Mouse (Mus musculus) A20 (cell line): Measurements from ENCODE around the gene Fam71d.

ENCODE experiments used
- DNase-seq: peaks from one replicate; pipeline ENCODE4 v3.0.0-alpha.2; 2011; ENCODE audit warnings: low read depth, low spot score

Gene Fam71d

DNA sequence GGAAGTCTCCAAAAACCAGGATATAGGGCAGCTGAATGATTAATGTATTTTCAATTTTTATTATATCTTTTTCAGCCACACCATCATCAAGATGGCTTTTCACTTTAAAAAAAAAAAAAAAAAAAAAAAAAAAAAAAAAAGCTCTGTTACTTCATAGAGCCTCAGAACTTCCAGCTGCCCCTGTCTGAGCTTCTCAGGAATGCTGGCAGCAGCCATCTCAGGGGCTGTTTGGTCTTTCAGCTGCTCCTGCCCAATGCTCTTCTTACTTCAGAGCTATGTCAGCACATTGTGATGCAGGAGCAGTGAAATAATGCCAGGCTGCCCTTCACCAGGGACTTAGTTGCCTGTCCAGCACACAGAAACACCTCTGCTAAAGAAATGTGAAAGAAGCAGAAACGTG lies at the start of gene Fam71d:
Gene Fam71d (plus strand): TSS at position 211 of the 400 bp plus-strand sequence.
- no peak for DNase-seq

DNA sequence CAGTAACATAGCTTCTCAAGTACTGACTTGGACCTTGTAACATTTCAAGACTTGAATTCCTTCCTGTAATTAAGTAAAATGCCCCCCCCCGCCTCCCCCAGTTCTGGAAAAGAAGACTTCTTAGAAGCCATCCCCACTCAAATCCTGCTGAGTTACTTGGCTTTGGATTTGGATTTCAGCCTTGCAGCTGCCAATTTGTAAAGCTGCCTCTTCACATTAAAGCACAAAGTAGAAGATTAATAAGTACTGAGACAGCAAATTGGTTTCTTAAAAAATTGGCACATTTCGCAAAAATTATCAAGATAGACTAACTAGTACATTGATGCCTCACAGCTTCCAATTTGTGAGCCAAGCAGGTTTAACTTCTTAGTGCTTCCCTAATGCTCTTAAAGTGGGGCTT lies 47.6 kb upstream of the Fam71d start:
- no peak for DNase-seq

DNA sequence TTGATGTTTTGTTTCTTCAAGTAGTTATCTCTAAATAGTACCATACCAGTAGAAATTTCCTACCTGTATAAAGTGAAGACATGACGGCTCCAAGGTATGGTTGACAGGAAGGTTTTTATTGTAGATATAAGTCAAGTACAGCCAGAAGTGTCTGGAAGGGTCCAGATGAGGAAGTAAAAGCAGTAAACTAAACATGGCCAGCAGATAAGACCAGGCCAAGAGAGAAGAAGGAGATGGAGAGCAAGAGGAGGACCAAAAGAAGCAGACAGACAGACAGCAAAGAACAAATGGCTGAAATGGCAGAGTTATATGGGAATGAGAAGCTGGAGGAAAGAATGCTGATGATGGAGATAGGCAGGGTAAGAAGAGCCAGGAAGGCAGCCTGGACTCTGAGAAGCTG lies 46.1 kb upstream of the Fam71d start:
- no peak for DNase-seq

DNA sequence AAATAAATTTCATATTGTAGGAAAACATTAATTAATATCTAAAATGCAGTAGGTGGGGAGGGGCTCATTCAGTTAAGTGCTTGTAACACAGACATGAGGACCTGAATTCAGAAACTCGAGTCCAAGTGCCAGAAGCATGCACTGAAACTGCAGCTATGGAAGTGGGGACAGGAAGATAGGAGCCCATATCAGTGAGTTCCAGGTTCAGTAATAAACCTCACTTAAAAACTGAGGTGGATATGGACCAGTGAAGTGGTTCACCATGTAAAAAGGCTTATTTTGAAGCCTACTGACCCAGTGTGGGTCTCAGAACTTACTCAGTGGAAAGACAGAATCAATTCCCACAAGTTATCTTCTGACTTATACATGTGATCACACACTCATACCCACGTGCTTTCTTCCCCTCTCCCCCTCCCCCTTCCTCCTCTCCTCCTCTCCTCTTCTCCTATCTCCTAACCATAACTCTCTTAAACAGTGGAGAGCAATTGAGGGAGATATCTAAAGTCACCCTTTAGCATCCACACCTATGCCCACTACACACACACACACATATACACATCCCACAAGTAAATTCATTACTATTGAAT lies 31.5 kb upstream of the Fam71d start:
- no peak for DNase-seq

DNA sequence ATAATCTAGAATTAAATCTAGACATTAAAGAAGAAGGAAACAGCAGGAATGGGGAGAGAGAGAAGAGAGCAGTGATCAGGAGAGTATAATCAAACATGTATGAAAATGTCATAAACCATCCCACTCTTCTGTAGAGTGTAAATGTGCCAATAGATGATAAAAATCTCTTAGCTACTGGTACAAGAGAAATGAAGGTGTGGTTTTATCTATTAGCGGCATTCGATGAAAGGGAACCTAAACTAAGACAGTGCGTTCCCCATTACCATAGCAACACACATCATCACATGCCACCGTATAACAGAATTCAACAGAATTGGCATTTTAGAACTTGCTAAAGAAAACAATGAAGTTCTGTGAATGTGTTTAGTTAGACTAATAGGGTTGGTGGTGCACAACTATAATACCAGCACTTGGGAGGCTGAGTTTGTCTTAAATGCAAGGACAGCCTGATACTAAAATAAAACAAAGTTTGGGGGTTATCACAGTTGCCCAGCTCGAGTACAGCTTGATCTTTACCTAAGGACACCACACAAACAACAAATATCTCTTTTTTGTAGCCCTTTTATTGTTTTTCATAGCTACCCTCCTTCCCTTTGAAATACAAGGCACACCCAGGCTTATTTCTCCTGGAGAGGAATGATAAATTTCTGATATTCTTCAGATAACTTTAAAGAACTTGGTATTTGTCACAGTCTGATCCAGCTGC lies 13.1 kb upstream of the Fam71d start:
- no peak for DNase-seq

DNA sequence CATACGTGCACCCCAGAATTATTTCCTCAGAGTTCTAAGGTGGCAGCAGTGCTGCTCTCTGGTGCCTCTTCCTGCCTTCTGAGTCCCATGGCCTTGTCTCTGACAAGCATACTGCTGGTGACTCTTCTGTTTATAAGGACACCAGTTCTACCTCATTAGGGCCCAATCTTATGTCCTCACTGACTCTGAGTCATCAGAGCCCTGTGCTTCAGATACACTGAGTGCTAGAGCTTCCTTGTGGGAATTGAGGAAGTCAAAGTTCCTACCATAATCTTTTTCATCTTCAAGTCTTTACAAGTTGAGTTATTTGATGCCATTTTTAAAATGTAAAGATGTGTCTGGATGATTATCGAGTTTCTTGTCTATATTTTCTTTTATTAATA lies 12.5 kb upstream of the Fam71d start:
- DNase-seq: no peak

DNA sequence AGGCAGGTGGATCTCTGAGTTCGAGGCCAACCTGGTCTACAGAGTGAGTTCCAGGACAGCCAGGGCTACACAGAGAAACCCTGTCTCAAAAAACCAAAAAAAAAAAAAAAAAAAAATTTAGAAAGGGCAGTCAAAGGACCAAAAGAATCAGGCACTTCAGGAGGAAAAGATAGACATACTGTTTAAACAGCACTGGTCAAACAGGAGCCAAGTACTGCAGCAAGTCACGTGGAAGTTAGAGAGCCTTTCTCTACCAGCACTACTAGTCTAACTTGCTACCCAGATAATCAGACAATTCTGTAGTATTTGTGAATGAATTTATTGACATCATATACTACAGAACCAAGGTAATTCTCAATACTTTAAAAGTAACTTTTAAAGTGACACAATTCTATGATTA lies 10.3 kb upstream of the Fam71d start:
- DNase-seq: no peak

DNA sequence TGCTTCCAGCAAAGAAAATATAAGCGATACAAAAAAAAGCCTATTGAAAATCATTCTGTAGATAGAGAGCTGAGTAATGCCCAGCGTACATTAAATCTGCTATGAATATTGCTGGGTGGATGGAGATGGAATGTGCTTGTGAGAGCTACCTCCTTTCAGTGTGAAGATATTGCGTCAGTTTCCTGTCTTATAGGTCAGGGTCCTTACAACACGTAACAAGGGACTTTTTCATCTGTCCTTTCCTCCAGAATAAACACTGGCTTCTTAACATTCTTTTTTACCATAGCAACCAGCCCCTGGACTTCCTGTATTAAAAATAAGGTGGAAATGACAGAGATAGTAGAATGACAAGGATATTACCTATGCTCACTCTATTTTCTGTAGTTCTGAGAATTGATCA lies 9.1 kb upstream of the Fam71d start:
- no peak for DNase-seq

DNA sequence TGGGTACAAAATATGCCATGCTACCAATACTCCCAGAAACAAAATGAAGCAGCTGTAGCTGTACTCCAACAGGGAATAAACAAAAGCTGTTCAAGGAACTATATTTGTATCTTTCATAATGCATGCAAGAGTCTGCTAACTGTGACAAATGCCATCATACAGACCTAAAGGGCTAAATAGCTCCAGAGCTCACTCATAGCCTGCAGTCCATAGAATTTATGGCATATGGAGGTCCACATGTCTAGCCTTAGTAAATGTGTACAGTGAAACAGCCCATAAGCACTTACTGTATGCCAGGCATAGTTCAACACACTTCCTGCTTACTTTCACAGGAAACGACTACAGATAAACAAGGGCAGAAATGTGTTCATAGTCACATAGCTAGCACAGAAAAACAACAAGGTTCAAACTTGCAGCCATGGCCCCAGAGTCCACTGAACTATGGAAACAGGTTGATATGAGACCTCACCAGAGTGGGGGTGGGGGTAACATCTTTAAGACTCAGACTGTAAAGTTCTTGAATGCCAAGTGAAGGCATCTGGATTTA lies 5.6 kb upstream of the Fam71d start:
- no peak for DNase-seq

DNA sequence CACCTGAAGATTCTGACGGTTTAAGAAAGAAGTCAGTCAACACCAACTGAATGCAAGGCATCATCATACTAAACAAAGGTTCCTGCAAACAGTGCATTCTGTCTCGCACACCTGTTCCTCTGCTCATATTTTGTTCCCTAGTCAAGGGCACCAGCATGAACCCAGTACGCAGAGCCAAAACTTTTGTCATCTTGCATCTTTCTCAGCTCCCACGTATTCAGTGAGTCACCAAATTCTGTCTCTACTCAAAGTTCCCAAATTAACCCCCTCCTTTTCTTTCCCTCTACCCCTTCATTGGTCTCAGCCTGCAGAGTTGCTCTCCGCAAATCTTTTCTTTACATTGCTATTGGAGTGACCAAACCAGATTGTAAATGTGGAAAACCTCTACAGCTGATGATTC lies 2.5 kb upstream of the Fam71d start:
- no peak for DNase-seq

DNA sequence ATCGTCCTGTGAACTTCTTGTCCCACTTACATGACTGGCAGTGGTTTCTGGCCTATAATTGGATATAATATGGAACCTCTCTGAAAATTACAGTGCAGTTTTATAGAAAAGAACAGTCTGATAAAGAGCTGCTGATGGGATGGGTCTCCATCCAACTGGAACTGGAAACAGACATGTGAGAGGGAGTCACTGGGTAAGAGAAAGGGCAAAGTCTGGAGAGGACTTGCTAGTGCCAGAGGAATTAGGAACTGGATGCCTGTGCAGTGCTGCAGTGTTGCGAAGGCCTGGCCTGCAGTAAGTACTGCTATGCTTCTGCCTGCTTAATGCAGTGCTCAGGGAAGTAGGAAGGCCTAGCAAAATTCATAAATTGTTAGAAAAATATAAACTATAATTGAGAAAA lies 1.9 kb downstream of the Fam71d start:
- no peak for DNase-seq

DNA sequence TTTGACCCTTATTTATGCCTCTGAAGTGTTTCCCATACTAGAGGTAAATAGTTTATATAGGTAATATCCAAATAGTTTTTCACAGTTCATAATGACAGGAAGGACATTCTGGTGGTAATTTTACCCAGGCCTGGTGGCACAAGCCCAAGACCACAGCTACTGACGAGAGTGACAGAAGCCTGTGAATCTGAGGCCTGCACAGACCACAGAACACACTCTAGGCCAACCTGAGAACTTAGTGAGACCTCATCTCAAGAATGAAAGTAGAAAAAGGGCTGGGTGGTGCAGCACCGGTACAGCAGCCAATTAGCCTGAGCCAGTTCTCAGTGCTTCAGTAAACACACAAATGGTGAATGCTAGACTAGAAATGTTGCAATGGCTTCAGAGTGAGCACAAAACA lies 26.4 kb downstream of the Fam71d start:
- DNase-seq: no peak

DNA sequence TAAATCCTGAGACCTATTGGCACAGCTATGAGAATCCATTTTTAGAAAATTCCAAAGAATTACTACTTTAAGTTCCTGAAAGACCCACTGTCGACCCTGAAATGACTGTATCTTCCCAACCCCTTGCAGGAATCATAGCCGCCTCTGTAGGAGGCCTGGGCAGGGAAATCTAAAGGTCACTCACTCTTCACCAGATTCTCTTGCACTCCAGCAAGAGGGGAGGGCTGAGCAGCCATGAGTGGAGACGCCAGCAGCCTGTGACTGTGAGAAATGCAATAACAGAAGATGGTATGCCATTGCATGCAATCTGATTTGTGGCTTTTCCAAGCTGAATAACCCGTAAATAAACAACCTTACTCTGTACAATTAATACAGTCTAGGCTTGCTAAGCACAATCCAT lies 36.4 kb downstream of the Fam71d start:
- no peak for DNase-seq

DNA sequence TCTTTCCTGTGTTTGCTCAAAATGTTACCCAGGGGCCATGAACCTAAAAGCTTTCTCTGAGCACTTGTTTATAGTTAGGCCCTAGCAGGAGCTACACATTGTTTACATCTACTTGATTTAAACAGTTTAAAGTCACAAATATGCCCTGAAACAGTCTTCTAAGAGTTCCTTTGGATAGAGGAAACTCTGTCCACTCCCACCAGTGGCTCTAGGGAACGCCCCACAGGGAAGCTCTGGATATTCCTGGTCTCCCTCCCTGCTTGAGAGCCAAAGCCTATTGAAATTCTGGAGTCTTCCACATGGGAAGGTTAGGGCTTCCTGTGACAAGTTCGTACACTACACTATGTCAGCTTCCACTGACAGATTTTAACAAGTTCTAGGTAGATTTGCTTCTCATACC lies 48.3 kb downstream of the Fam71d start:
- DNase-seq: no peak

DNA sequence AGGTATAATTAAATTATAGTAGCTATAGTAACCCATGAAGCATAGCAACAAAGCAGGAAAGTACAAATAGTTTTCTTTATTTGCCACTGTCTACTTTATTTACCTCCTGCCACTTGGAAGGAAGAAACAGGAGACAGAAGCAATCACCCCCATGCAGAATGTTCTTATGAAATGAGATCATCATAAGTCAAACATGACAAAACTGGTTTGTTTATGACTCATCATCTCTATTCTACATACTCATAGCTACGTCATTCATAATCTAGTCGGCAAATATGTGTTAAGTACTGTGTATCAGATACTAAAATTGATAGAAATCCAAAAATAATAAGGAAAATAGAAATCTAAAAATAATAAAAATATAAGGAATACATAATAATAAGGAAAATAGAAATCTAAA lies 49.0 kb downstream of the Fam71d start:
- no peak for DNase-seq

DNA sequence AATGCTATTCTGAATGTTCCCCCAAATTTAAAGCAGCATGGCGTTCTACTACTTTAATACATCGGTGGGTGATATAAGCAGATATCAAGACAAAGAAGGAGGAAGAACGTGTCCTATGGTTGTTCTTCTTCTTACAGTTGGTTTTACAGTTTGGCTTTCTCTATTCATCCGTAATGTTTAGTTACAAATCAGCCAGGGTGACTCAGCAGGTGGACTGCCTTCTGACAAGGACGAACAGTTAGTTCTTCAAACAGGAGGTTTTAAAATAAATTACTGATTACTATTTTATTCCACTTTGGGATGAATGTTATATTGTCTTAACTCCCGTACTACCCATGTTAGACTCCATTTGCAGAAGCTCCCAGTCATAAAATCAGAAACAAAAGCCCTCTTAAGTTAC lies 54.9 kb downstream of the Fam71d start:
- no peak for DNase-seq

DNA sequence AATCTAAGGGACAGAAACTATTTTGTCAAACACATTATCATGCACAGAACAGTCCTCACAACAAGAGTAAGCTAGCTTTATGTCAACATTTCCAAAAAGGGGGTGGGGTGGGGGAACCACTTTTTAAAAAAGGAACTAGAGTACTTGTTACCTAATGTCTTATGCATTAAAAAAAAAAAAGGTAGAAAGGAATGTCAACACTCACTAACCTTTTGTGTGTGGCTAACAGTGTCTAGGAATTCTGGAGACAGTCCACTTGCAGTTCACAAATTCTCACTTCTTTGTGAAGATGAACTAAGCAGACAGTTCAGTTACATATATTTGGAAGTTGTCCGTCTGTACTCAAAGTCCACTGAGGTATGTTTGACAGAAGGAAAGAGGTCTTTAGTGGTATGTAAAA lies 56.1 kb downstream of the Fam71d start:
- no peak for DNase-seq

DNA sequence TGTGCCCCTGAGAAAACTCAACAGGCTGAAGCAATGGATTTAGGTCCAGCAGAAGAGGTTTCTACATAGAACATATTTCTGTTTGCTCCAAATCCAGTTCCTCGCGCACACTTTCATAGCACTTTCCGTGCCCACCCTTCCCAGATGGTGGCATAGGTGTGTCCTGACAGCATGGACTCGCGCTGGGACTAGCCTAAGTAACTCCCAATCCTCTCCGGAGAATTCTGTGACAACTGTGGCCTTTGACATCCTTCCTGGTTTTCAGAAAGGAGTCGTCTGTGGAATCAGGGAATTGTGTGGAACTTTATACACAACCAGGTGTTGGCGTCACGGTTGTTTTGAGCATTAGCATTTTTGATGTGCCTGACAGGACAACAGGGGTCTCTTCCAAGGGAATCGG lies 56.8 kb downstream of the Fam71d start:
- DNase-seq: no peak

DNA sequence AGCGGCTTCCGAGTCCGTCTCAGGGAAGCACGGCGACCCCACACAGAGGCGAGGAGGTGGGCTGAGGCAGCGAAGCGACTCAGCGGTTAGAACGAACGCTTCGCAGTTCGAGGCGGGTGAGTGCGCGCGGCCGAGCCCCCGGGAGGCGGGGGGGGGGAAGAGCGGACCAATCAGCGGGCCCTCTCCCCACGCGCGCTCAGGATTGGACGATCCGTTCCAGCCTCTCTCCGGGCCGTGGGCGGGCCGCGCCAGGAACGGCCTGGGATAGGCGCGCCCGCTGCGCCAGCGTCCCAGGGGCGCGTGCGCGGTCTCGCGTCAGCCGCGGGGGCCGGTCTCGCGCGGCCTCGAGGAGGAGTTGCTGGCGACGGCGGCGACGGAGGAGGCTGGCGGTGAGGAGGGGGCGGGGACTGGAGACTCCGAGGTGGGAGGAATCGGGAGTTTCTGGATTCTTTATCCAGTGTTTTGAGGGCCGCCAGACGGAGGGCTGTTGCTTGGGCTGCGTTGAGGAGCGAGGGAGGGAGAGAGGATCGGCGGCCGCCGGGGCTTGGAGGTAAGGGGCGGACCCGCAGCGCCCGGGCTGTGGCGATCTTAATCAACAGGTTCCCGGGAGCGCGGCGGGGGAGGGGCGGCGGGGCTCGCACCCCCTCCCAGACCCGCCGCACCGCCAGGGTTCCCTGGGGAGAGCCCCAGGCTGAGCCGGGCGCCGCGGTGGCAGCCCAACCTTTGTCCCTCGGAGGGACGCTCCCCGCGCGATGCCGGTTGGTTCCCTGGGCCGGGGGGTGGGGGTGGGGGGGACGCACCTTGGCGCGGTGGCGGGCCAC lies 57.4 kb downstream of the Fam71d start, which contains the start of gene Mpp5:
Gene Mpp5 (plus strand): TSS at position 351 of the 821 bp plus-strand sequence.
- DNase-seq: peak; percentile 97

DNA sequence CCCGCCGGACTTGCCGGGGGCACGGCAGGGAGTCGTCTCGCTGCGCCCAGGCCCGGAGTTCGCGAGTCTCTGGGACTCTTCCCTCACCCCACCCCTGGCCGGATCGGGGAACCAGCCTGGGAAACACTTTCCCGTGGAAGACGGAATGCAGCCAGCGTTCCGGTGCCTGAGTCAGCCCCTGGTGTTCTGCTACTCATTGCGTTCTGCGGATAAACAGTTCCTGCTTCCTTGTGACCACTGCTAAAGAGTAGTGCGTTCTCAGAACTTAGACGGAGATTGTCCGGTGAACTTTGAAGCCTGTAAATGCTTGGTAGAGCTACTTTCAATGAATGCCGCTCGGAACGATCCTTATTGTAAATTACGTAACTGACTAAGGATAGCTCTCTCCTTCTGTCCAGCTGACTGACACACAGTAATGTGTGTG lies 58.1 kb downstream of the Fam71d start:
- DNase-seq: no peak

DNA sequence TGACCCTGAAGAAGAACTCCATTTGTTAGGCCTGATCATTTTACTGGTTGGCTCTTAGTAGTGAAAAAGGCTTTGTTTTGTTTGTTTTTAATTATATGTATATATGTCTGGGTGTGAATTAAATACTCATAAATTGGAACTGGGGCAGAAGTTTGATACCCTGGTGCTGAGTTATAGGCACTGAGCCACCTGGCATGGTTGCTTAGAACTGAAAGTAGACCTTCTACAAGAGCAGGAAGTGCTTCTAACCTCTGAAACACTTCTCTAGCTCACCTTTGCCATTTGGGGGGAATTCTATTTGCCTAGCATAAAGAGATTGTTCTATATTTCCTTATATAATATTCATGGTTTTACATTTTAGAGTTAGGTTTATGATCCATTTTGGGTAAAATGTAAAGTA lies 70.6 kb downstream of the Fam71d start:
- peak; percentile 54 for DNase-seq

DNA sequence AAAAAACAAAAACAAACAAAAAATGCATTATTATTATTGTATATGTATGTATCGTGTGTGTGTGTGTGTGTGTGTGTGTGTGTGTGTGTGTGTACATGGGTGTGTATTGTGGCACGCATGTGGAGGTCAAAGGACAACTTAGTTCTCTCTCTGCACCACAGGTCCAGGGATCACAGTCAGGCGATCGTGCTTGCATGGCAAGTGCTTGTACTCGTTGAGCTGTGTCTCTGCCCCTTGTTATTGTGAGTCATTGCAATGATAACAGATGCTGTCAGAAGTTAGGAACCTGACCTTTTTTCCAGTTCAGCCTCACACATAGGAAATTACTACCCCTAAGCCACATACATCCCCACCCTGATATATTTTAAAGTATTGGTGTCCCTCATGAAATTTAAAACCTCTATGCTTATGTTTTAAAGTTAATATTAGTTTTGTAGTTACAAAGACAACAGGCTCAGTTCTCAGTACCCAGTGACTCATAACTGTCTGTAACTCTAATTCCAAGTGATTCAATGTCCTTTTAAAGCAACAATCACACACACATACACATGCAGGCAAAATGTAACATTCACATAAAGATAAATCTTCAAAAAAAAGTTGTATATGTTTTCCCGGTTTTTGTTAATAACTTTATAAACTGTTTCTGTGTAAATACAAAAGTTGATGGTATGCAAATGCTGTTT lies 77.8 kb downstream of the Fam71d start:
- no peak for DNase-seq
